Mouse (Mus musculus) NIH3T3 (cell line): ENCODE results near the gene Ccnl1.

Experiments
- DNase-seq: peaks from one replicate; pipeline ENCODE4 v3.0.0-alpha.2; 2012; ENCODE audit warnings: low read depth

The Ccnl1 gene

GRCm38 (mm10) chr3:65958102-65958839 is at the start of gene Ccnl1:
Gene Ccnl1, minus strand, starts transcription at chr3:65958249.
- DNase-seq = peak; percentile 98

GRCm38 (mm10) chr3:66004989-66005388 is 46.9 kb upstream of the Ccnl1 start:
- no peak for DNase-seq

- DNase-seq = peak; percentile 70
These were observed 46.3 kb upstream of the Ccnl1 start for GRCm38 (mm10) chr3:66004220-66004951.

GRCm38 (mm10) chr3:66000400-66000799 is 42.4 kb upstream of the Ccnl1 start:
- no peak for DNase-seq

- DNase-seq = no peak
These were observed 39.4 kb upstream of the Ccnl1 start for GRCm38 (mm10) chr3:65997360-65998008.

- peak; percentile 75 for DNase-seq
These were observed 34.6 kb upstream of the Ccnl1 start for GRCm38 (mm10) chr3:65992395-65993340.

- peak; percentile 85 for DNase-seq
These were observed 33.1 kb upstream of the Ccnl1 start for GRCm38 (mm10) chr3:65990957-65991646.

- no peak for DNase-seq
These were observed 32.5 kb upstream of the Ccnl1 start for GRCm38 (mm10) chr3:65990524-65990923.

- DNase-seq = no peak
These were observed 30.9 kb upstream of the Ccnl1 start for GRCm38 (mm10) chr3:65988711-65989495.

- no peak for DNase-seq
These were observed 18.2 kb upstream of the Ccnl1 start for GRCm38 (mm10) chr3:65976296-65976695.

GRCm38 (mm10) chr3:65975317-65975716 is 17.3 kb upstream of the Ccnl1 start:
- DNase-seq = peak; percentile 62

- DNase-seq = peak; percentile 99
These were observed 16.4 kb upstream of the Ccnl1 start for GRCm38 (mm10) chr3:65974232-65975058.

GRCm38 (mm10) chr3:65973501-65974231 is 15.6 kb upstream of the Ccnl1 start:
- DNase-seq = peak; percentile 16

GRCm38 (mm10) chr3:65969196-65969595 is 11.1 kb upstream of the Ccnl1 start:
- no peak for DNase-seq

- DNase-seq = no peak
These were observed 8.3 kb upstream of the Ccnl1 start for GRCm38 (mm10) chr3:65966360-65966759.

GRCm38 (mm10) chr3:65962270-65962930 is 4.4 kb upstream of the Ccnl1 start:
- DNase-seq = no peak

- DNase-seq = no peak
These were observed 2.4 kb upstream of the Ccnl1 start for GRCm38 (mm10) chr3:65960291-65960945.
